Mouse (Mus musculus) stomach, postnatal 0 days (tissue): ENCODE results near the gene Efs. TPM values are rescaled to one million over a fixed set of nuclear protein-coding genes. Genes with fewer than 3 reads are reported as not detected.
A peak's percentile ranks its signal among the peaks of the same experiment; 100 is the strongest.

Source experiments
- ATAC-seq: fragments of 200-750 bp; cut with Nextera tagmentation; 2 replicates; pipeline ENCODE4 v1.8.0; 2017; ENCODE audit not compliant: low FRiP score, low TSS enrichment
- DNase-seq: peaks from one replicate; pipeline ENCODE4 v3.0.0-alpha.2; 2016; ENCODE audit warnings: low spot score
- H3K27ac ChIP-seq: fragments of 300-500 bp; sonication (generic); replicated peaks from 2 replicates; pipeline ENCODE4 v1.5.1; 2014; ENCODE audit warnings: mild to moderate bottlenecking, control low read depth
- H3K27me3 ChIP-seq: fragments of 300-500 bp; sonication (generic); 2 replicates; pipeline ENCODE4 v1.6.1; 2014; ENCODE audit warnings: low read length; ENCODE audit not compliant: control insufficient read depth, insufficient read depth
- H3K36me3 ChIP-seq: fragments of 300-500 bp; sonication (generic); 2 replicates; pipeline ENCODE4 v1.6.1; 2014; ENCODE audit warnings: low read length, mixed read lengths; ENCODE audit not compliant: control insufficient read depth, insufficient read depth
- H3K4me1 ChIP-seq: fragments of 300-500 bp; sonication (generic); replicated peaks from 2 replicates; pipeline ENCODE4 v1.6.1; 2014; ENCODE audit warnings: antibody characterized with exemption; ENCODE audit not compliant: control insufficient read depth, insufficient read depth
- H3K4me2 ChIP-seq: fragments of 300-500 bp; sonication (generic); replicated peaks from 2 replicates; pipeline ENCODE4 v1.6.1; 2014; ENCODE audit warnings: low read depth, mild to moderate bottlenecking, control low read depth, moderate library complexity
- H3K4me3 ChIP-seq: fragments of 300-500 bp; sonication (generic); 2 replicates; pipeline ENCODE4 v1.5.1; 2014; ENCODE audit warnings: low read depth, low read length, control low read depth
- H3K9ac ChIP-seq: fragments of 300-500 bp; sonication (generic); 2 replicates; pipeline ENCODE4 v1.6.1; 2014; ENCODE audit warnings: mild to moderate bottlenecking, low read length, control low read depth, mixed read lengths
- H3K9me3 ChIP-seq: fragments of 300-500 bp; sonication (generic); 2 replicates; pipeline ENCODE4 v1.6.1; 2016; ENCODE audit warnings: low read length; ENCODE audit not compliant: control insufficient read depth
- CTCF ChIP-seq: IDR thresholded peaks from 2 replicates; pipeline ENCODE4 v1.5.1; 2016; ENCODE audit warnings: antibody characterized with exemption, low read depth, mild to moderate bottlenecking, moderate library complexity
- EP300 ChIP-seq: optimal IDR thresholded peaks from 2 replicates; pipeline ENCODE3; 2016; ENCODE audit warnings: antibody characterized with exemption
- WGBS: fragments of 180-500 bp; shearing (Covaris S2); extraction: QIAGEN DNeasy Blood & Tissue Kit; methylation state at CpG from one replicate; pipeline ENCODE4 v1.1.7; 2014; 5-methylcytosine and 5-hydroxymethylcytosine counted together
- polyA plus RNA-seq: library from polyadenylated mRNA; unstranded; fragments of >200 nt; fragmentation: Nextera tagmentation; extraction: Ambion mirVana; gene quantifications from 2 replicates; pipeline ENCODE4 v1.2.1, GENCODE M21; 2015

The Efs gene
- polyA plus RNA-seq, 1 experiment from 2014 or later = 14.1 TPM

DNA sequence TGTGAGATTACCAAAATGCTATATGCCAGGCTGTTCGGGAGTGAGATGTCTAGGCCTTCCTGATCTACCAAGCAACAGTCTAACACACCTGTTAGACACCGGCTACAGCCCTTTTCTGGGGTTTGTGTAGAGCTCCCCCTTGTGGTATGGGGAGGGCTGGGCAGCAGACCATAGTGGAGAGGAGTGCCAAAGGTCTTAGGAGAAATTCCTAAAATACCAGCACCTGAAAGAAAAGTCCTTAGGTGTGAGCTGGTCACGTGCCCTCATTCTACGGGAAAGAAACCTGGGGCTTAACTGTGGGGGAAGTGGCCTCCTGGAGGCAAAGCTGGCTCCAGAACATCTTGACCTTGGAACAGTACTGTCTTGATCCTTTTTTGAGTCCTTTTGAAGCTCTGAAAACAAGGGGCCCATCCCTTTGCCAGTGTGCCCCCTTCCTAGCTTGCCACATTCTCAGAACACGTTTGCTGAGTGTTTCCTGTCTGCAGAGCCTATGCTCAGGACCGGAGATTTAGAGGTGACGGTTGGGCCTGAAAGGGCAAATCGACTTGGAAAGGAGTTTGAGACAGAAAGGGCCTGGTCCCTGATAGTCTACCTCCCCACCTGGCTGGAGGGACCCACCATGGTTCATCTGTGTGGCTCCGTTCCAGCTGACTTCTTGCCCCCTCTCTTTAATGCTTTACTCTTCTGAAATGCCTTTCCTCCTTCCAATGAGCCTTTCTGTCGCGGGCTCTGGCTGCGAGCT is 13.7 kb upstream of the Efs start:
- 56% methylated on average over 12 of the region's 12 CpGs for WGBS
- no peak overlapping the region for H3K9ac ChIP-seq
- H3K4me3 ChIP-seq = no peak overlapping the region
- H3K36me3 ChIP-seq = no peaks in the 10 kb centered on the region
- H3K27me3 ChIP-seq = no peaks in the 10 kb centered on the region
- peak; percentile 76 for ATAC-seq
- no peaks in the 10 kb centered on the region for H3K9me3 ChIP-seq
- no peaks in the 10 kb centered on the region for H3K4me1 ChIP-seq
- TF ChIP-seq EP300 (no peak), CTCF (peak; percentile 95)
- peak; percentile 79 for DNase-seq
- H3K4me2 ChIP-seq = no peak overlapping the region
- no peak overlapping the region for H3K27ac ChIP-seq

DNA sequence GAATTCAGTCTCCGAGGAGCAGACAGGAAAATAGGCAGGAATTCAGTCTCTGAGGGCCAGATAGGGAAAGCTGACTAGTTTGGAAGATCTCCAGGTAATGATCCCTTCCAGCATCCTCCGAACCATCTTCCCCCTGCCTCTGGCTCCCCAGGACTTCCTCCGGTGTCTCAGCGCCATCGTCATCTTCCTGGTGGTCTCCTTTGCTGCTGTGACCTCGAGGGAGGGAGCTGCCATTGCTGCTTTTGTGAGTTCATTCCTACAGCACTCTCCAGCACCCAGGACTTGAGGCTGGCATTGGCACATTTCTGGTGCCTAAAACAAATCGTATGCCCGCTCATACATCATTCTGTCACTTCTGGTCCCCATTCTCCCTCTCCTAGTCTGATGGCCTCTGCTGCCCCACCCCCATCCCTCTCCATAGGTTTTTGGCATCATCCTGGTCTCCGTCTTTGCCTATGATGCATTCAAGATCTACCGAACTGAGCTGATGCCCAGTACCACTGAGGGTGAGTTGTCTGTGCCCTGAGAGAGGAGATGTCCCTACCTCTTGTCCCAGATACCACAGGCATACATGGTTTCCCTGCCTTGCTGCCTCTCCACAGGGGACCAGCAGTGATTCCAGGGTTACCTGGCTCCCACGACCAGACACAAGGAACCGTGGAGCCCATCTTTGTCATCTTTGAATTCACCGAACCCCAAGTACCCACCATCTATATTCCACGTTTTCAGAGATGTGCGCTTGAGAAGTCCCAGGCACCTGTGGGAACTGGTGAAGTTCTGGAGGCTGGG is 12.7 kb upstream of the Efs start:
- WGBS = 79% methylated on average over 15 of the region's 15 CpGs
- Histone ChIP-seq H3K27ac (no peak overlapping the region), H3K36me3 (no peaks in the 10 kb centered on the region), H3K4me2 (no peak overlapping the region), H3K4me3 (no peak overlapping the region), H3K4me1 (no peaks in the 10 kb centered on the region), H3K9me3 (no peaks in the 10 kb centered on the region), H3K9ac (no peak overlapping the region), H3K27me3 (no peaks in the 10 kb centered on the region)
- TF ChIP-seq EP300 (no peak), CTCF (no peak)
- DNase-seq = no peak
- no peak for ATAC-seq

DNA sequence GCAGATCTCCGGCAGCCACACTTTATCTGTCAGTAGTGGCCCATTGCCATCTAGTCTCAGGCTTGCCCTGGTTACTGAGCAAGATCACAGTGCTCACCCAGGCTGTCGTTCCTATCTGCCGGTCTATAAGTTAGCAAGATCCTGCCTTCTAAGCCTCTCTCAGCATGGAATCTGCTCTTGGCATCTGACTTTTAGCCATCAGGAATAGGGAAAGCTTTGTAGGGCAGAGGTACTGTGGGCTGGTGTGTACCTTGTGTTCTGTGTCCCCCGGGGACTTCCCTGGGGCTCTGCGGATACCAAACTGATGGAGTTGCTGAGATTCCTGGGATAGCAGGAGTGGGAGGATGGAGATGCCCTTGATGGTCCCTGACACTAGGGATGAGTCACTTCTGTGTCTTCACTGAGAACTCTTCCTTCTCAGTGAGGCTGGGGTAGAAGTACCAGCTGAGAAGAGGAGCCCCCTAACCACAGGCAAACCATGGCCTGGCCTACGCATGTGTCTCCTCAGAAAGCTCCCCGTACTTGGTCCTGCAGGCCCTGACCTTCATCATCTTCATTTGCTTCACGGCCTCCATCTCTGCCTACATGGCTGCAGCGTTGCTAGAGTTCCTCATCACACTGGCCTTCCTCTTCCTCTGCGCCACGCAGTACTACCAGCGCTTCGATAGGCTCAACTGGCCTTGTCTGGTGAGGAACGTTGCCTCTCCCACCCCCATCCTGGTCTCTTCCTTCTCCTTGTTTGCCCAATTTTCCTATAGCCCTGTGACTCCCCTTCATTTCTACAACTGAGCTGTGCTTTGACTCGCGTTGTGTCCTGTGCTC is 11.6 kb upstream of the Efs start:
- Histone ChIP-seq H3K4me1 (no peaks in the 10 kb centered on the region), H3K27ac (no peak overlapping the region), H3K4me2 (no peak overlapping the region), H3K36me3 (no peaks in the 10 kb centered on the region), H3K9ac (no peak overlapping the region), H3K27me3 (no peaks in the 10 kb centered on the region), H3K9me3 (no peaks in the 10 kb centered on the region), H3K4me3 (no peak overlapping the region)
- ATAC-seq (no peak), DNase-seq (no peak)
- 90% methylated on average over 16 of the region's 16 CpGs for WGBS
- no peak for TF ChIP-seq EP300
- no peak for TF ChIP-seq CTCF

DNA sequence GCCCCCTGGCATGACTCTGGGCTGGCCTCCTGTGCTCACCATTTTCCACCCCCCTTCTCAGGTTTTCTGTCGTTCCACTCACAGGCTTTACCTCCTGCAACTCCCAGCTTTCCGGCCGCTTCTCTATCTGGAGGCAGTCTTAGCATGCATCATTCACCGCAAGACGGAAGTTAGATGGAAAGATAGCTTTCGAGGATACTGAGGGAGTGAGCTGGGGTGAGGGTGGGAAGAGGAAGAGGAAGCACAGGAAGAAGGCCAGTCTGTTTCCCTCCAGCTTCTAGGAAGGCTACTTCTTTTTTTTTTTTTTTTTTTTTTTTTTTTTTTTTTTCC is 10.9 kb upstream of the Efs start:
- 51% methylated on average over 6 of the region's 6 CpGs for WGBS
- ATAC-seq (no peak), DNase-seq (no peak)
- Histone ChIP-seq H3K36me3 (no peaks in the 10 kb centered on the region), H3K4me3 (no peak overlapping the region), H3K27me3 (no peaks in the 10 kb centered on the region), H3K9ac (no peak overlapping the region), H3K9me3 (no peaks in the 10 kb centered on the region), H3K27ac (no peak overlapping the region), H3K4me1 (no peaks in the 10 kb centered on the region), H3K4me2 (no peak overlapping the region)
- no peak for TF ChIP-seq CTCF
- TF ChIP-seq EP300 = no peak

DNA sequence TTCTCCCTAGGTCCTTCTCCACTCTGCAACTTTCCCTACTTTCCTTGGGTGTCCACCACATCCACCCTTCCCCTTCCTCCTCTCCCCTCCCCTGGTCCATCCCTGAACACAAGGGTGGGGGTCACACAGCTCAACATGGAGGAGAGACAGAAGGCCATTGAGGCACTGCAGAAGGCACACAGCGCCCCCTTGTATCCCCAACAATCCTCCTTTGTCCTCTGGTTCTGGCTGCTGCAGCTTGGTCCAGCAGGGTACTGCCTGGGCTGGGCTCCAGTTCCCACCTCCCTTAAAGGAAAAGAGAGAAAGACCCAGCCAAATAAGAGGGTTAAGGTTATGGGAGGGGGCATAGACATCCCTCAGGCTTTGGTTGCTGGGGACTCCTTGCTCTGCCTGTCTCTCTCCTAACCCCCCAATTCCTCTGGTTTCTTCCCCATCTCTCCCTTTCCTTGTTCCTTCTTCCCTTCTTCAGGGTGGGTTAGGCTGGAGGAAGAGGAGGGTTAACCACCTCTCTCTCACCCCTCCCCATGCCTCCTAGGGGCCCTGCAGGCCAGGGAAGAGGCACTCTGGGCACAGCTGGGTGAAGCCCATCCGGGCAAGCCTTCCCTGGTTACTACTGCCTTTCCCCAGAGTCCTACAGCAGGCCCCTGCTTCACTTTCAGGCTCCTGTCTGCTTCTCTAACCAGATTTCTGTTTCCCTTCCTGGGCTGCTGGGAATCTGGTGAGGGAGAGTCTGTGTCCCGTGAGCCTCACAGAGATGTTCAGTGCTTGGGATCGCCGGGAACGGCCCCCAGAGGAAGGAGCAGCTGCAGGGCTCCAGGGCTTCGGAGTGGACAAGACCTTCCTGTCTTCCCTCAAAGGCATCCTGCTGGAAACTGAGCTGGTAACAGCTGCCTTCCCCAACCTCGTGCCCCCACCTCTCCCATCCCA is 10.2 kb upstream of the Efs start, which contains the start of gene Cmtm5:
Gene Cmtm5 (plus strand): TSS at position 358 of the 927 bp plus-strand sequence.
- no peak for DNase-seq
- Histone ChIP-seq H3K4me2 (no peak within 1 kb of the TSS), H3K36me3 (no peaks in the 10 kb centered on the region), H3K27me3 (no peaks in the 10 kb centered on the region), H3K9me3 (no peaks in the 10 kb centered on the region), H3K9ac (peak within 1 kb of the TSS; percentile 31; the same call in 1 of the 2 replicates), H3K27ac (no peak within 1 kb of the TSS), H3K4me3 (no peak within 1 kb of the TSS), H3K4me1 (no peaks in the 10 kb centered on the region)
- peak; percentile 33; the same call in 1 of the 2 replicates for ATAC-seq
- 48% methylated on average over 8 of the region's 8 CpGs for WGBS
- TF ChIP-seq EP300 = no peak
- TF ChIP-seq CTCF = peak; percentile 51
